Mouse (Mus musculus) kidney, postnatal 0 days (tissue): ENCODE results near the gene 4921504E06Rik. TPM values are rescaled to one million over a fixed set of nuclear protein-coding genes. Genes with fewer than 3 reads are reported as not detected.

Experiments
- ATAC-seq: fragments of 200-750 bp; cut with Nextera tagmentation; replicated peaks from 2 replicates; pipeline ENCODE4 v1.8.0; 2017; ENCODE audit warnings: low read depth, moderate number of reproducible peaks, moderate TSS enrichment, moderate library complexity; ENCODE audit not compliant: low FRiP score
- DNase-seq: peaks from one replicate; pipeline ENCODE4 v3.0.0-alpha.2; 2016; ENCODE audit warnings: low spot score
- H3K27ac ChIP-seq: fragments of 300-500 bp; sonication (generic); 2 replicates; pipeline ENCODE4 v1.5.1; 2014; ENCODE audit warnings: mild to moderate bottlenecking
- H3K27me3 ChIP-seq: fragments of 300-500 bp; sonication (generic); 2 replicates; pipeline ENCODE4 v1.6.1; 2014; ENCODE audit warnings: low read length, mixed read lengths; ENCODE audit not compliant: insufficient read depth
- H3K36me3 ChIP-seq: fragments of 300-500 bp; sonication (generic); 2 replicates; pipeline ENCODE4 v1.6.1; 2014; ENCODE audit warnings: low read length, mixed read lengths; ENCODE audit not compliant: insufficient read depth
- H3K4me1 ChIP-seq: fragments of 300-500 bp; sonication (generic); replicated peaks from 2 replicates; pipeline ENCODE4 v1.6.1; 2014; ENCODE audit warnings: antibody characterized with exemption, low read length, mixed read lengths; ENCODE audit not compliant: insufficient read depth
- H3K4me2 ChIP-seq: fragments of 300-500 bp; sonication (generic); 2 replicates; pipeline ENCODE4 v1.6.1; 2014; ENCODE audit warnings: mild to moderate bottlenecking, low read length, moderate library complexity, mixed read lengths
- H3K4me3 ChIP-seq: fragments of 300-500 bp; sonication (generic); replicated peaks from 2 replicates; pipeline ENCODE4 v1.5.1; 2014; ENCODE audit warnings: low read depth, low read length
- H3K9ac ChIP-seq: fragments of 300-500 bp; sonication (generic); 2 replicates; pipeline ENCODE4 v1.6.1; 2014; ENCODE audit warnings: low read depth, low read length
- H3K9me3 ChIP-seq: fragments of 300-500 bp; sonication (generic); replicated peaks from 2 replicates; pipeline ENCODE4 v1.6.1; 2016; ENCODE audit warnings: low read length, inconsistent platforms, mixed read lengths
- CTCF ChIP-seq: IDR thresholded peaks from 2 replicates; pipeline ENCODE4 v1.5.1; 2016; ENCODE audit warnings: antibody characterized with exemption, low read depth, mild to moderate bottlenecking, moderate library complexity
- WGBS: fragments of 180-500 bp; shearing (Covaris S2); extraction: QIAGEN DNeasy Blood & Tissue Kit; methylation state at CpG from one replicate; pipeline ENCODE4 v1.1.7; 2014; 5-methylcytosine and 5-hydroxymethylcytosine counted together
- polyA plus RNA-seq: library from polyadenylated mRNA; unstranded; fragments of >200 nt; fragmentation: Nextera tagmentation; extraction: Ambion mirVana; gene quantifications from 2 replicates; pipeline ENCODE4 v1.2.1, GENCODE M21; 2015

Gene 4921504E06Rik
- polyA plus RNA-seq, 1 experiment from 2014 or later = not detected

DNA sequence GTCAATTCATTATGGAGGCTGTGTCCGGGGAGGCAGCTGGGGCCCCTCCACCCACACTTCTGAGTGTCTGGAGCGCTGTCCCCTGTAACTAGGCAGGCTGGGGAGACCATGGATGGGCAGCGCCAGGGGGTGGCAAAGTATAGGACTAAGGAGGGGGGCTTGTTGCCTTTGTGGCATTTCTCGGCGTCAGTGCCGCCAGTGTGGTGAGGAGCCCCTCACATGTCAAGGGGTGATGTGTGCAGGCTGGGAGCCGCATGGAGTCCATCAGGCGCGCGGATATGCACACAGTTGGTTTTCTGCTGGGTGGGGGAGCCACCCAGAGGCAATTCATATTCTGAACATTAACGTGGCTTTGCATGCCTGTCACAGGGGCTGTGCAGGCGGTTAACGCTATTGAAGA, 35.8 kb downstream of the 4921504E06Rik start:
- H3K27ac ChIP-seq = no peak overlapping the region
- H3K4me1 ChIP-seq = no peaks in the 10 kb centered on the region
- no peaks in the 10 kb centered on the region for H3K27me3 ChIP-seq
- no peak for DNase-seq
- H3K4me2 ChIP-seq = no peak overlapping the region
- no peak overlapping the region for H3K9ac ChIP-seq
- no peak for TF ChIP-seq CTCF
- no peak for ATAC-seq
- no peaks in the 10 kb centered on the region for H3K36me3 ChIP-seq
- H3K9me3 ChIP-seq = no peaks in the 10 kb centered on the region
- WGBS = 58% methylated on average over 13 of the region's 13 CpGs
- no peak overlapping the region for H3K4me3 ChIP-seq

DNA sequence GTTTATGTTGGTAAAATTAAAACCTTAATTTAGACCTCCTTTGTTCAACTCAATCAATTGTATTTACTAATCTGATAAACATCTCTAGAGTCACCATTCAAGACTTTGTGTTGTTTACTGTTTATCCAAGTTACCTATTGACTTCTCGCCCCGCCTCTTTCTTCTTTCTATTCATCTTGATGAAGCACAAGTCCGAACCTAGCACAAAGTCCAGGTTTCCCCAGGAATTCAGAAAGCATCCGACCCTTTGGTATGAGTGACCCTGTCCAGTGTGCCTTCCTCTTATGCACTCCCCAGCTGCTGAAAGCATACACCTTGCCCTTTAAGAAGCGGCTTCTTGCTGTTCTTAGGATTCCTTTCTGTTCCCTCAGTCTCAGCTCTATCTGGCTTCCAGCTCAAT, 41.3 kb downstream of the 4921504E06Rik start:
- 73% methylated on average over 5 of the region's 5 CpGs for WGBS

DNA sequence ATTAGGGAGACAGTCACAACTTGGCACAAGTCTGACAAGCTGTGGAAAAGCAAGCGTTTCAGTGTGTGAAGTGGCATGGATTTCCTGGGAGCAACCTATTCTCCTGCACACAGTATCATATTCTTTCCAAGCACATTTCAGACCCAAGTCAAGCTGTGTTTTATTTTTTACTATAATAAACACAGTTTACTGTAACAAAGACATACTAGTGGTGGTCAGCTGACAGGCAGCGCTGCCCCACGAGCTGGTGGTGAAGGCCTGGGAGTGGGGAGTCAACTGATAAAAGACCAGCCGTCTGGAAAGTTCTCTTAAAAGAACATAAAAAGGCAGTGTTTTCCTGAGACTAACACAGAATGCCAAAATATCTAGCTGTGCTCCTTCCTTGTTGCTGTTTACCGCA, 42.7 kb downstream of the 4921504E06Rik start:
- H3K4me1 ChIP-seq = no peaks in the 10 kb centered on the region
- DNase-seq = no peak
- H3K36me3 ChIP-seq = no peaks in the 10 kb centered on the region
- H3K27me3 ChIP-seq = no peaks in the 10 kb centered on the region
- WGBS = 58% methylated on average over 5 of the region's 5 CpGs
- no peak for TF ChIP-seq CTCF
- no peak overlapping the region for H3K9ac ChIP-seq
- no peak for ATAC-seq
- no peak overlapping the region for H3K4me2 ChIP-seq
- H3K4me3 ChIP-seq = no peak overlapping the region
- no peaks in the 10 kb centered on the region for H3K9me3 ChIP-seq
- H3K27ac ChIP-seq = no peak overlapping the region

More for the DNA sequence above, 41.3 kb downstream of the 4921504E06Rik start:
- Histone ChIP-seq H3K4me3 (no peak overlapping the region), H3K4me1 (no peaks in the 10 kb centered on the region), H3K4me2 (no peak overlapping the region), H3K36me3 (no peaks in the 10 kb centered on the region), H3K9me3 (no peaks in the 10 kb centered on the region), H3K9ac (no peak overlapping the region), H3K27ac (no peak overlapping the region), H3K27me3 (no peaks in the 10 kb centered on the region)
- DNase-seq = no peak
- no peak for ATAC-seq
- TF ChIP-seq CTCF = no peak

DNA sequence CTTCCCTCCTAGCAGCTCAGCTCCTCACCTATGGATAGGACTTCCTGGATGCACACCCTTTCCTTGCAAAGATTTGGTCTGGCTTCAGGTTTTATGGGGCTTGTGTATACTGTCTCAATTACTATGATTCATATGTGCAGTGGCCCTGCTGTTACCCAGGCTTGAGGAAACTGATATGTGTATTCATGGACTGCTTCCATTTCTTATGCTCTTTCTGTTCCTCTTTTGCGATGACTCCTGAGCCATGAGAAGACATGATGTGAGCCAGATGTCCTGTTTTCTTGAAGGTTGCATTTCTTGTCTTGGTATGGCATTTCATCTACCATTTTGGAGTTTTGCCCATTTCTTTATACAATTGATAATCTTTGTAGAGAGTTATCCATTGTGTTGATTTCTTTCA, 48.0 kb downstream of the 4921504E06Rik start:
- TF ChIP-seq CTCF = no peak
- ATAC-seq (no peak), DNase-seq (no peak)
- no peaks in the 10 kb centered on the region for H3K36me3 ChIP-seq
- H3K27ac ChIP-seq = no peak overlapping the region
- no peaks in the 10 kb centered on the region for H3K9me3 ChIP-seq
- H3K4me3 ChIP-seq = no peak overlapping the region
- H3K9ac ChIP-seq = no peak overlapping the region
- H3K4me2 ChIP-seq = no peak overlapping the region
- H3K4me1 ChIP-seq = no peaks in the 10 kb centered on the region
- no peaks in the 10 kb centered on the region for H3K27me3 ChIP-seq
- WGBS = 94% methylated on average over 1 of the region's 1 CpGs

DNA sequence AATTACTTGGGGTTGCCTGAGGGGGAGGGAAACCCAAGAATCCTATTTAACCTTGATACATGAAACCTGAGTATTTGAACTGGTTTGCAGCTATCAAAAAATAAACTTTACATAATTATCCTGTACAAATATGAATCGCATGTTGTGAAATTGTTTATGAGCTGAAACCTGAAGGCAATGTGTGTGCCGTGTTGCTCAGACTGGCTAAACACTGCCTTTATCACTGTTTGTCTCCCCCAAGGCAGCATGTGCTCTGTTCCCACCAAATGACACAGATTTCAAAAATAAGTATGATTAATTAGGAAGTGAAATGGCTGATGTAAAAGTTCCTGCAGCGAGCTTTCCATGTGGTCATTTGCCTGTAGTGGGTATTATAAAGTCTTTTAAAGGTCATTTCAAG, 63.5 kb downstream of the 4921504E06Rik start:
- TF ChIP-seq CTCF = no peak
- no peak overlapping the region for H3K4me2 ChIP-seq
- WGBS = 81% methylated on average over 3 of the region's 3 CpGs
- H3K36me3 ChIP-seq = no peaks in the 10 kb centered on the region
- no peak overlapping the region for H3K9ac ChIP-seq
- ATAC-seq = no peak
- H3K9me3 ChIP-seq = no peaks in the 10 kb centered on the region
- no peak overlapping the region for H3K4me3 ChIP-seq
- no peak for DNase-seq
- H3K27ac ChIP-seq = no peak overlapping the region
- H3K4me1 ChIP-seq = no peaks in the 10 kb centered on the region
- no peaks in the 10 kb centered on the region for H3K27me3 ChIP-seq

DNA sequence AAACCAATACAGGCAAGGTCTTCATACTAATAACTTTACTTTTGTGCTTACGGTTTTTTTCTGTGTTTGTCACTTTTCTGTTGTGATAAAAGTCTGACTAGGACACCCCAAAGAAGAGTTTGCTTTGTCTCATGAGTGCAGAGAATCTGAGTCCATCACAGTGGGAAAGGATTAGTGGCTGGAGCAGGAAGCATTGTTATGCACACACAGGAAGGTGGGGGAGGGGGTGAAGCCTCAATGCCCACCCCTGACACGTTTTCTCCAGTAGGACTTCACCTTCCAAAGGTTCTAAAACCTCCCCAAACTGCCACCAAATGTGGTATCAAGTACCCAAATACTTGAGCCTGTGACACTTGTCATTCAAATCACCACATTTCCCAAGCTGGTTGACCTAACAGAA, 91.8 kb downstream of the 4921504E06Rik start:
- H3K36me3 ChIP-seq = no peaks in the 10 kb centered on the region
- H3K4me3 ChIP-seq = no peak overlapping the region
- H3K9ac ChIP-seq = no peak overlapping the region
- no peak overlapping the region for H3K4me2 ChIP-seq
- ATAC-seq (no peak), DNase-seq (no peak)
- H3K9me3 ChIP-seq = no peaks in the 10 kb centered on the region
- no peak overlapping the region for H3K27ac ChIP-seq
- 42% methylated on average over 2 of the region's 2 CpGs for WGBS
- no peak for TF ChIP-seq CTCF
- H3K4me1 ChIP-seq = no peaks in the 10 kb centered on the region
- peaks cover 6% of the 10 kb centered on the region; the same call in 1 of the 2 replicates for H3K27me3 ChIP-seq

DNA sequence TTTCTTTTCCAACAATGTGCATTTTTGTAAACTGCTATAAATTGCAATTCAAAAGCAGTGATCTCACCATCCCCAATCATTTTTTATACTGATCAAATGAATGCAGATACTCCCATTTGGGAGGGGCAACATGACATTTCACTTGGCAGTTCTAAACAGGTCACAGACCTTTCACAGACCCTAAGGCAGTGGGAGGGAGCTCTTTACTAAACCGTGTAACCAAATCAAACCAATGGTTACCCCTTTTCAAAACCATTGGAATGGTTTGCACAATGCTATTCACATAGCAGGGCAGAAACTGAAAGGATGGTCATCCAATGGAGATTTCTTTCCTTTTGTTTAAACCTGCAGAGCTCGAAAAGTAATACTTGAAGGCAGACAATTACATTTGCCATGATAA, 94.9 kb downstream of the 4921504E06Rik start:
- Histone ChIP-seq H3K27me3 (peaks cover 35% of the 10 kb centered on the region), H3K9me3 (no peaks in the 10 kb centered on the region), H3K4me3 (no peak overlapping the region), H3K9ac (no peak overlapping the region), H3K27ac (no peak overlapping the region), H3K4me2 (no peak overlapping the region), H3K36me3 (no peaks in the 10 kb centered on the region), H3K4me1 (no peaks in the 10 kb centered on the region)
- DNase-seq = no peak
- WGBS = 55% methylated on average over 2 of the region's 2 CpGs
- no peak for ATAC-seq
- TF ChIP-seq CTCF = no peak
